Mouse (Mus musculus) cerebellum, adult 2 months (tissue): ENCODE measurements around the gene Hal.

ENCODE experiments used
- CTCF ChIP-seq: fragments of 200-500 bp; IDR thresholded peaks from 2 replicates; pipeline ENCODE4 v1.5.1; 2011; ENCODE audit warnings: low read depth, mild to moderate bottlenecking, control low read depth, low read length, moderate library complexity, borderline replicate concordance; ENCODE audit not compliant: insufficient read depth
- POLR2A ChIP-seq: fragments of 200-500 bp; IDR thresholded peaks from 2 replicates; pipeline ENCODE4 v1.6.1; 2011; ENCODE audit warnings: low read length, control low read depth, borderline replicate concordance; ENCODE audit not compliant: insufficient read depth

DNA sequence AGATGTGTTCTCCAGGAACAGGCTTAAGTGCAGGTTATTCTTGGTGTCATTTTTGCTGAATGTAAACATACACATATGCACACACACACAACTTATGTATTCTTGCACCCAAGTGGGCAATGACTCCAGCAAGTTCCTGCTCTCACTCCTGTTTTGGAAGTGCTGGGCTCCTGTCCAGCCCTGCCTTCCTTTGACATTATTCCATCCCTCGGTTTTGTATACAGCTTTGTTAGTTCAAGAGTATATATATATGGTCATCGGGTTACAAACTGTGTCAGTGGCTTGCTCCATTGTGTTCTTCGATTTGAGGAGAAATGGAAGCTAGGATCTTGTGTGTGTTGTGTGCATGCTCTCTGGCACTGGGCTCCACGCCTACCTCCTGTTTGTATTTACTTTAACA is 29.6 kb downstream of the Hal start:
- TF ChIP-seq POLR2A (no peak), CTCF (no peak)
